Mouse (Mus musculus) neural tube, embryonic 11.5 days (tissue): Measurements from ENCODE around the gene Xpr1. TPM values are rescaled to one million over a fixed set of nuclear protein-coding genes. Genes with fewer than 3 reads are reported as not detected.

ENCODE experiments used
- ATAC-seq: fragments of 200-750 bp; cut with Nextera tagmentation; 2 replicates; pipeline ENCODE4 v1.8.0; 2017; ENCODE audit warnings: moderate number of reproducible peaks, mild to moderate bottlenecking, moderate TSS enrichment, moderate library complexity; ENCODE audit not compliant: insufficient read depth, low FRiP score, low TSS enrichment
- DNase-seq: peaks from one replicate; pipeline ENCODE4 v3.0.0-alpha.2; 2015; ENCODE audit warnings: low spot score
- H3K27ac ChIP-seq: fragments of 300-500 bp; sonication (generic); 2 replicates; pipeline ENCODE4 v1.5.1; 2014; ENCODE audit warnings: low read depth, mild to moderate bottlenecking, low read length
- H3K27me3 ChIP-seq: fragments of 300-500 bp; sonication (generic); 2 replicates; pipeline ENCODE4 v1.6.1; 2014; ENCODE audit warnings: mild to moderate bottlenecking, low read length, mixed read lengths; ENCODE audit not compliant: control insufficient read depth, insufficient read depth
- H3K36me3 ChIP-seq: fragments of 300-500 bp; sonication (generic); 2 replicates; pipeline ENCODE4 v1.6.1; 2014; ENCODE audit warnings: mild to moderate bottlenecking, low read length, moderate library complexity, mixed read lengths; ENCODE audit not compliant: control insufficient read depth, insufficient read depth
- H3K4me1 ChIP-seq: fragments of 300-500 bp; sonication (generic); 2 replicates; pipeline ENCODE4 v1.6.1; 2014; ENCODE audit warnings: low read length, mixed read lengths; ENCODE audit not compliant: control insufficient read depth, insufficient read depth
- H3K4me2 ChIP-seq: fragments of 300-500 bp; sonication (generic); 2 replicates; pipeline ENCODE4 v1.6.1; 2014; ENCODE audit warnings: low read depth, mild to moderate bottlenecking, moderate library complexity
- H3K4me3 ChIP-seq: fragments of 300-500 bp; sonication (generic); 2 replicates; pipeline ENCODE4 v1.5.1; 2014; ENCODE audit warnings: low read depth, low read length
- H3K9ac ChIP-seq: fragments of 300-500 bp; sonication (generic); 2 replicates; pipeline ENCODE4 v1.6.1; 2014; ENCODE audit warnings: mild to moderate bottlenecking, low read length
- H3K9me3 ChIP-seq: fragments of 300-500 bp; sonication (generic); 2 replicates; pipeline ENCODE4 v1.6.1; 2016; ENCODE audit warnings: low read length; ENCODE audit not compliant: control insufficient read depth
- WGBS: fragments of 180-500 bp; shearing (Covaris S2); extraction: QIAGEN DNeasy Blood & Tissue Kit; methylation state at CpG from one replicate; pipeline ENCODE4 v1.1.7; 2014; 5-methylcytosine and 5-hydroxymethylcytosine counted together
- polyA plus RNA-seq: library from polyadenylated mRNA; unstranded; fragments of >200 nt; fragmentation: Nextera tagmentation; extraction: Ambion mirVana; gene quantifications from 2 replicates; pipeline ENCODE4 v1.2.1, GENCODE M21; 2014

Xpr1 gene
- polyA plus RNA-seq, 1 experiment from 2014 or later = 15.0 TPM

DNA sequence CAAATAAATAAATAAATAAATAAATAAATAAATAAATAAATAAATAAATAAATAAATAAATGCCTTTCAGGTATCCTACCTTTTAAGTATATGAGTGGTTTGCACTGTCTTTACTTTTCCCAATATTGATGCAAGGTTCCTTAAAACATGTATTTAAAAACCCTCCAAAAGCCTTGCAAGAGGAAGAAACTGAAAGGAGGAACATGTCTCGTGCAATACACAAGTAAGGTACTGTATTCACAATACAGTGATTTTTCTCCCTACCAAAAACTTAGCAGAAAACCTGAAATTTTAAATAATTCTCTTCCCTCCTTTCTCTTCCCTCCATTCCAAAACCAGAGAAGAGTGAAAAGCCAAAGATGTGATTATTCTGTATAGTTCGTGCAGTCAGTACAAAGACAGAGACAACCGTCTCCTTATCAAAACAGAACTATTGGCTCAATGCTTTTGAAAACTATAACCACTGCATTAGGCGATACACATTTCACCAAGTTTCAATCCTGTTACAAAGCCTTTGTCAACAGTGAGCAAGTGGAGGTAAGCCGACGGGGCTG, 991 bp downstream of the Xpr1 start:
- peak overlapping the region; percentile 77 for H3K9ac ChIP-seq
- ATAC-seq = no peak
- WGBS = 5% methylated on average over 6 of the region's 6 CpGs
- no peaks in the 10 kb centered on the region for H3K27me3 ChIP-seq
- no peaks in the 10 kb centered on the region for H3K4me1 ChIP-seq
- no peak for DNase-seq
- no peaks in the 10 kb centered on the region for H3K36me3 ChIP-seq
- peak overlapping the region; percentile 62 for H3K4me2 ChIP-seq
- H3K27ac ChIP-seq = peak overlapping the region; percentile 88
- H3K4me3 ChIP-seq = peak overlapping the region; percentile 91
- H3K9me3 ChIP-seq = no peaks in the 10 kb centered on the region

GRCm38 (mm10) chr1:155415421-155415820, 1.8 kb downstream of the Xpr1 start:
- Histone ChIP-seq H3K4me3 (peak overlapping the region; percentile 18), H3K36me3 (no peaks in the 10 kb centered on the region), H3K4me1 (no peaks in the 10 kb centered on the region), H3K9ac (no peak overlapping the region), H3K4me2 (peak overlapping the region; percentile 25; the same call in 1 of the 2 replicates), H3K27ac (no peak overlapping the region), H3K27me3 (no peaks in the 10 kb centered on the region), H3K9me3 (no peaks in the 10 kb centered on the region)
- WGBS = 46% methylated on average over 4 of the region's 4 CpGs
- ATAC-seq (no peak), DNase-seq (no peak)

DNA sequence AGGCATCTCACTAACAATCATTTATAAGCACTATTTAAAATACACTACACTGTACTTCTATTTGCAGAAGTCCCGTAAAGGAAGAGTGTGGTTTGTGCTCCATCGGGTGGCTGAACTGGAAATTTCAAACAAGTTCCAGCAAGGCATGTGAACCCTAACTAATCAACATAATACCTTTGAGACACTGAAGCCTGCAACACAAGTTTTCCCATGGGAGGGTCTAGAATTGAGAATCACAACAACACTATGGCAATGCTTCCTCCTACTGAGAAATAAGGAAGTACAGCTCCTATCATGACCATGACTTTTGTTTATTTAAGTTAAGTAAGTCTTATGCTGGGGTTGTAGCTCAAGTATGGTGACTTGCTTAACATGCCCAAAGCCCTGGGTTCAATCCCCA, 4.5 kb downstream of the Xpr1 start:
- DNase-seq (no peak), ATAC-seq (no peak)
- H3K4me1 ChIP-seq = no peaks in the 10 kb centered on the region
- H3K36me3 ChIP-seq = no peaks in the 10 kb centered on the region
- H3K4me2 ChIP-seq = no peak overlapping the region
- no peak overlapping the region for H3K27ac ChIP-seq
- H3K27me3 ChIP-seq = no peaks in the 10 kb centered on the region
- H3K9ac ChIP-seq = no peak overlapping the region
- H3K9me3 ChIP-seq = no peaks in the 10 kb centered on the region
- WGBS = 91% methylated on average over 2 of the region's 2 CpGs
- no peak overlapping the region for H3K4me3 ChIP-seq

DNA sequence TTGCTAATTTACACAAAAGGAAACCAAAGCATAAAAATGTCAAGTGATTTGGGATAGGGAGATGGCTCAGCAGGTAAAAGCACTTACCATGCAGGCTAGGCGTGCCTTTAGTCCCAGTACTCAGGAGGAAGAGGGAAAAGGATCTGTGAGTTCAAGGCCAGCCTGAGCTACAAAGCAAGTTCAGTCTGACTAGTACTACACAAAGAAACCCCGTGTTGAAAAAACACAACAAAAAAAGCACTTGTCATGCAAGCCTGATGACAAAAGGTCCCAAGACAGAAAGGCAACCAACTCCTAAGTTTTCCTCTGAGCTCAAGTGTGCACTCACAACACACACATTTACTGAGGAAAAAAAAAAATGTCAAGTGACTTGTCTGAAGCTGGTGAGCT, 8.6 kb downstream of the Xpr1 start:
- no peaks in the 10 kb centered on the region for H3K9me3 ChIP-seq
- H3K4me1 ChIP-seq = no peaks in the 10 kb centered on the region
- ATAC-seq = no peak
- no peak overlapping the region for H3K4me3 ChIP-seq
- H3K4me2 ChIP-seq = no peak overlapping the region
- H3K27me3 ChIP-seq = no peaks in the 10 kb centered on the region
- H3K9ac ChIP-seq = no peak overlapping the region
- no peaks in the 10 kb centered on the region for H3K36me3 ChIP-seq
- H3K27ac ChIP-seq = no peak overlapping the region
- no peak for DNase-seq
- 74% methylated on average over 2 of the region's 2 CpGs for WGBS

- Histone ChIP-seq H3K4me3 (no peak overlapping the region), H3K4me2 (no peak overlapping the region), H3K36me3 (no peaks in the 10 kb centered on the region), H3K27ac (no peak overlapping the region), H3K9me3 (no peaks in the 10 kb centered on the region), H3K9ac (no peak overlapping the region), H3K27me3 (no peaks in the 10 kb centered on the region), H3K4me1 (no peaks in the 10 kb centered on the region)
- no peak for ATAC-seq
- 90% methylated on average over 11 of the region's 11 CpGs for WGBS
- no peak for DNase-seq
Measured at GRCm38 (mm10) chr1:155407697-155408576, 9.3 kb downstream of the Xpr1 start.

GRCm38 (mm10) chr1:155400056-155400455, 17.2 kb downstream of the Xpr1 start:
- Histone ChIP-seq H3K4me3 (no peak overlapping the region), H3K9ac (no peak overlapping the region), H3K27ac (no peak overlapping the region), H3K4me1 (no peaks in the 10 kb centered on the region), H3K36me3 (no peaks in the 10 kb centered on the region), H3K9me3 (no peaks in the 10 kb centered on the region), H3K27me3 (no peaks in the 10 kb centered on the region), H3K4me2 (no peak overlapping the region)
- ATAC-seq (no peak), DNase-seq (no peak)
- WGBS = 91% methylated on average over 4 of the region's 4 CpGs

GRCm38 (mm10) chr1:155394829-155395228, 22.4 kb downstream of the Xpr1 start:
- Histone ChIP-seq H3K36me3 (no peaks in the 10 kb centered on the region), H3K9ac (no peak overlapping the region), H3K4me2 (no peak overlapping the region), H3K4me1 (no peaks in the 10 kb centered on the region), H3K27ac (no peak overlapping the region), H3K4me3 (no peak overlapping the region), H3K27me3 (no peaks in the 10 kb centered on the region), H3K9me3 (no peaks in the 10 kb centered on the region)
- DNase-seq (no peak), ATAC-seq (no peak)
- WGBS = 83% methylated on average over 6 of the region's 6 CpGs

DNA sequence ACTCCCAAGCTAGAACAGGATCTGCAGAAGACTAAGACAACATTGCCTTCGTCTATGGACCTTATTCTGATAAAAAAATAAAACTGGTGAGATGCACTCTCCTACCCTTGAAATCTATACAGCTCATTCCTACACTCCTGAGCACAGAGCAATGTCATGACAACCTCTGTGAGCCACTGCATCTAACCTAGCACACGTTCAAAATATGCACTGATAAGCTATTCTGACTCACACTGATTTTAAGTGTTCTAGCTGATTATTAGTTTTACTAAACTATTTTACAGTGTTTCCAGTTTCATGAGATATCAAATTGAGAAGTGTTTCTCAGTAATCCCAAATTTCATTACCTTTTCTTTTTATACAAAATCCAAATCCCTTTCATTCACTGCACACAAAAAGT, 23.2 kb downstream of the Xpr1 start:
- H3K4me1 ChIP-seq = no peaks in the 10 kb centered on the region
- H3K4me3 ChIP-seq = no peak overlapping the region
- H3K4me2 ChIP-seq = no peak overlapping the region
- no peak for DNase-seq
- no peaks in the 10 kb centered on the region for H3K27me3 ChIP-seq
- no peak for ATAC-seq
- H3K36me3 ChIP-seq = no peaks in the 10 kb centered on the region
- WGBS = 66% methylated on average over 2 of the region's 2 CpGs
- no peak overlapping the region for H3K27ac ChIP-seq
- H3K9me3 ChIP-seq = no peaks in the 10 kb centered on the region
- H3K9ac ChIP-seq = no peak overlapping the region

DNA sequence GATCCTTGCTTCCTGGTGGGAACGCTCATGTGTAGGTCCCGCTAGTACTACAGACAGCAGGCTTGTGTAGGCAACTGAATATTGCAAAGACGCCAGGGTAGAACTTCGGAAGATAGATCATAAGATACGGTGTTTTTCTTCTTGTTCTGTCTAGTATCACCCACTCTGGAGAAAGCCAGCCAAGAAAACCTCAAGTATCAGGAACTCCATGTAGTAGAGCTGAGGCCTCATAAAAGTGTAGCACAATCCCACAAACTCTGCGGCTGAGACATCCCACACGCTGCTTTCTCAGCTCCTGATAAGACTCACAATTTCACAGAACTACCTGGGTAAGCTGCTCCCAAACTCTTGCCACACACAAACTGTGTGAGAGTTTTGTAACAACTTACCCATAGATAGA, 24.4 kb downstream of the Xpr1 start:
- H3K4me3 ChIP-seq = no peak overlapping the region
- H3K4me1 ChIP-seq = no peaks in the 10 kb centered on the region
- H3K4me2 ChIP-seq = no peak overlapping the region
- ATAC-seq = no peak
- H3K9ac ChIP-seq = no peak overlapping the region
- H3K27ac ChIP-seq = no peak overlapping the region
- no peaks in the 10 kb centered on the region for H3K27me3 ChIP-seq
- H3K36me3 ChIP-seq = no peaks in the 10 kb centered on the region
- 97% methylated on average over 7 of the region's 7 CpGs for WGBS
- no peak for DNase-seq
- H3K9me3 ChIP-seq = no peaks in the 10 kb centered on the region
